Mouse (Mus musculus): ENCODE measurements at regions not wholly inside any gene's neighbourhood (a gene's known extent, or its start where the extent isn't known, plus 50 kb on each side); places are given as distances from the start of the nearest gene placed in this dataset.

- DNase-seq (ENCODE audit: low spot score in 2 of 2): no peak
Observed at GRCm38 (mm10) chr11:112976914-112977785, 195.1 kb downstream of the Sox9 start.

- DNase-seq (ENCODE audit: low spot score in 2 of 2): no peak
Observed at GRCm38 (mm10) chr11:112978884-112979283, 196.9 kb downstream of the Sox9 start.

GRCm38 (mm10) chr11:112979413-112979812 lies 197.4 kb downstream of the Sox9 start:
- no peak for DNase-seq (ENCODE audit: low spot score in 2 of 2)

- no peak for DNase-seq (ENCODE audit: low spot score in 2 of 2)
Observed at GRCm38 (mm10) chr11:112982165-112982801, 200.3 kb downstream of the Sox9 start.

- no peak for DNase-seq (ENCODE audit: low spot score in 2 of 2)
Observed at GRCm38 (mm10) chr11:112982802-112983591, 201.0 kb downstream of the Sox9 start.

- no peak for DNase-seq (ENCODE audit: low spot score in 2 of 2)
Observed at GRCm38 (mm10) chr11:112986029-112986573, 204.1 kb downstream of the Sox9 start.

GRCm38 (mm10) chr11:112987782-112988181 lies 205.8 kb downstream of the Sox9 start:
- no peak for DNase-seq (ENCODE audit: low spot score in 2 of 2)

- no peak for DNase-seq (ENCODE audit: low spot score in 2 of 2)
Observed at GRCm38 (mm10) chr11:112988900-112989299, 206.9 kb downstream of the Sox9 start.

- DNase-seq (ENCODE audit: low spot score in 2 of 2): no peak
Observed at GRCm38 (mm10) chr11:112989981-112990512, 208.0 kb downstream of the Sox9 start.

- DNase-seq (ENCODE audit: low spot score in 2 of 2): no peak
Observed at GRCm38 (mm10) chr11:112990751-112991150, 208.7 kb downstream of the Sox9 start.

- no peak for DNase-seq (ENCODE audit: low spot score in 2 of 2)
Observed at GRCm38 (mm10) chr11:112991862-112992261, 209.8 kb downstream of the Sox9 start.

GRCm38 (mm10) chr11:112998777-112999583 lies 217.0 kb downstream of the Sox9 start:
- no peak for DNase-seq (ENCODE audit: low spot score in 2 of 2)

GRCm38 (mm10) chr11:113001071-113001470 lies 219.0 kb downstream of the Sox9 start:
- no peak for DNase-seq (ENCODE audit: low spot score in 2 of 2)

- DNase-seq (ENCODE audit: low spot score in 2 of 2): no peak
Observed at GRCm38 (mm10) chr11:113005895-113006294, 223.9 kb downstream of the Sox9 start.

GRCm38 (mm10) chr11:113008521-113008920 lies 226.5 kb downstream of the Sox9 start:
- no peak for DNase-seq (ENCODE audit: low spot score in 2 of 2)

GRCm38 (mm10) chr11:113009376-113009775 lies 227.4 kb downstream of the Sox9 start:
- DNase-seq (ENCODE audit: low spot score in 2 of 2): no peak

- DNase-seq (ENCODE audit: low spot score in 2 of 2): no peak
Observed at GRCm38 (mm10) chr11:113010906-113011305, 228.9 kb downstream of the Sox9 start.

GRCm38 (mm10) chr11:113014186-113015010 lies 232.4 kb downstream of the Sox9 start:
- no peak for DNase-seq (ENCODE audit: low spot score in 2 of 2)

GRCm38 (mm10) chr11:113015686-113016304 lies 233.8 kb downstream of the Sox9 start:
- DNase-seq (ENCODE audit: low spot score in 2 of 2): no peak
